Mouse (Mus musculus) forebrain, embryonic 14.5 days (tissue): ENCODE measurements around the gene Entpd3. TPM values are rescaled to one million over a fixed set of nuclear protein-coding genes. Genes with fewer than 3 reads are reported as not detected.

Source experiments
- ATAC-seq: fragments of 200-750 bp; cut with Nextera tagmentation; 2 replicates; pipeline ENCODE4 v1.8.0; 2017; ENCODE audit warnings: mild to moderate bottlenecking, moderate library complexity
- DNase-seq: peaks from one replicate; pipeline ENCODE4 v3.0.0-alpha.2; 2015; ENCODE audit warnings: low spot score
- H3K27ac ChIP-seq: fragments of 300-500 bp; sonication (generic); 2 replicates; pipeline ENCODE4 v1.5.1; 2014; ENCODE audit warnings: low read depth, mild to moderate bottlenecking, control low read depth, low read length, moderate library complexity
- H3K27me3 ChIP-seq: fragments of 300-500 bp; sonication (generic); replicated peaks from 2 replicates; pipeline ENCODE4 v1.6.1; 2014; ENCODE audit warnings: low read length, control low read depth, mixed read lengths; ENCODE audit not compliant: control insufficient read depth, insufficient read depth
- H3K36me3 ChIP-seq: fragments of 300-500 bp; sonication (generic); 2 replicates; pipeline ENCODE4 v1.6.1; 2014; ENCODE audit warnings: low read length, control low read depth; ENCODE audit not compliant: control insufficient read depth, insufficient read depth
- H3K4me1 ChIP-seq: fragments of 300-500 bp; sonication (generic); 2 replicates; pipeline ENCODE4 v1.6.1; 2014; ENCODE audit warnings: antibody characterized with exemption, low read length, control low read depth; ENCODE audit not compliant: control insufficient read depth, insufficient read depth
- H3K4me2 ChIP-seq: fragments of 300-500 bp; sonication (generic); 2 replicates; pipeline ENCODE4 v1.6.1; 2014; ENCODE audit warnings: mild to moderate bottlenecking, control low read depth, low read length
- H3K4me3 ChIP-seq: fragments of 300-500 bp; sonication (generic); 2 replicates; pipeline ENCODE4 v1.5.1; 2014; ENCODE audit warnings: low read depth, low read length, control low read depth
- H3K9ac ChIP-seq: fragments of 300-500 bp; sonication (generic); 2 replicates; pipeline ENCODE4 v1.6.1; 2014; ENCODE audit warnings: mild to moderate bottlenecking, low read length, control low read depth, moderate library complexity
- H3K9me3 ChIP-seq: fragments of 300-500 bp; sonication (generic); replicated peaks from 2 replicates; pipeline ENCODE4 v1.6.1; 2016; ENCODE audit warnings: low read length, control low read depth, mixed read lengths; ENCODE audit not compliant: control insufficient read depth
- WGBS: fragments of 180-500 bp; shearing (Covaris S2); extraction: QIAGEN DNeasy Blood & Tissue Kit; methylation state at CpG from one replicate; pipeline ENCODE4 v1.1.7; 2014; 5-methylcytosine and 5-hydroxymethylcytosine counted together
- polyA plus RNA-seq: library from polyadenylated mRNA; unstranded; fragments of >200 nt; fragmentation: Nextera tagmentation; extraction: Ambion mirVana; gene quantifications from 2 replicates; pipeline ENCODE4 v1.2.1, GENCODE M21; 2014

Gene Entpd3
- polyA plus RNA-seq: 1.1 and 1.5 TPM in 2 replicates

- H3K9me3 ChIP-seq: no peaks in the 10 kb centered on the region
- no peaks in the 10 kb centered on the region for H3K36me3 ChIP-seq
- WGBS: 2% methylated on average over 31 of the region's 31 CpGs
- H3K27me3 ChIP-seq: peaks cover 14% of the 10 kb centered on the region
- H3K4me1 ChIP-seq: no peaks in the 10 kb centered on the region
- H3K27ac ChIP-seq: no peak within 1 kb of the TSS
- H3K4me3 ChIP-seq: peak within 1 kb of the TSS; percentile 34
- DNase-seq: peak; percentile 29
- H3K9ac ChIP-seq: peak within 1 kb of the TSS; percentile 63
- H3K4me2 ChIP-seq: peak within 1 kb of the TSS; percentile 73
- peak; percentile 34; the same call in 1 of the 2 replicates for ATAC-seq
Observed at GRCm38 (mm10) chr9:120539662-120540251, at the start of gene Entpd3. TSS of gene Entpd3 (plus strand) at chr9:120539818.

- Histone ChIP-seq H3K4me1 (0 out of 2 replicates have a peak, but pooled peaks cover 7% of the 10 kb centered on the region), H3K4me2 (peak overlapping the region; percentile 79), H3K27me3 (no peaks in the 10 kb centered on the region), H3K4me3 (peak overlapping the region; percentile 100), H3K36me3 (peaks cover 26% of the 10 kb centered on the region), H3K9ac (no peak overlapping the region), H3K27ac (no peak overlapping the region), H3K9me3 (no peaks in the 10 kb centered on the region)
- DNase-seq (no peak), ATAC-seq (no peak)
- WGBS: 79% methylated on average over 3 of the region's 3 CpGs
Observed at GRCm38 (mm10) chr9:120491509-120491908, 48.1 kb upstream of the Entpd3 start.

- ATAC-seq (peak; percentile 30; the same call in 1 of the 2 replicates), DNase-seq (peak; percentile 27)
- H3K27ac ChIP-seq: peak within 1 kb of the TSS; percentile 93
- no peaks in the 10 kb centered on the region for H3K9me3 ChIP-seq
- H3K36me3 ChIP-seq: peaks cover 26% of the 10 kb centered on the region
- H3K27me3 ChIP-seq: no peaks in the 10 kb centered on the region
- 2% methylated on average over 19 of the region's 19 CpGs for WGBS
- H3K9ac ChIP-seq: peak within 1 kb of the TSS; percentile 100
- peak within 1 kb of the TSS; percentile 100 for H3K4me3 ChIP-seq
- 0 out of 2 replicates have a peak, but pooled peaks cover 7% of the 10 kb centered on the region for H3K4me1 ChIP-seq
- peak within 1 kb of the TSS; percentile 79 for H3K4me2 ChIP-seq
Observed at GRCm38 (mm10) chr9:120492010-120492399, 47.6 kb upstream of the Entpd3 start, which contains the start of gene Eif1b. TSS of gene Eif1b (plus strand) at chr9:120492232.

- peak overlapping the region; percentile 100 for H3K9ac ChIP-seq
- ATAC-seq: peak; percentile 86
Observed at GRCm38 (mm10) chr9:120492400-120493351, 46.9 kb upstream of the Entpd3 start.

GRCm38 (mm10) chr9:120493781-120494180, 45.8 kb upstream of the Entpd3 start:
- WGBS: 68% methylated on average over 12 of the region's 12 CpGs
- Histone ChIP-seq H3K27me3 (no peaks in the 10 kb centered on the region), H3K9me3 (no peaks in the 10 kb centered on the region), H3K4me1 (0 out of 2 replicates have a peak, but pooled peaks cover 7% of the 10 kb centered on the region), H3K27ac (peak overlapping the region; percentile 15; the same call in 1 of the 2 replicates), H3K9ac (peak overlapping the region; percentile 100), H3K36me3 (peaks cover 26% of the 10 kb centered on the region), H3K4me2 (peak overlapping the region; percentile 79), H3K4me3 (peak overlapping the region; percentile 100)
- no peak for ATAC-seq
- no peak for DNase-seq

More at GRCm38 (mm10) chr9:120492400-120493351, 46.9 kb upstream of the Entpd3 start:
- no peaks in the 10 kb centered on the region for H3K27me3 ChIP-seq
- no peaks in the 10 kb centered on the region for H3K9me3 ChIP-seq
- H3K4me1 ChIP-seq: 0 out of 2 replicates have a peak, but pooled peaks cover 7% of the 10 kb centered on the region
- H3K27ac ChIP-seq: peak overlapping the region; percentile 93
- 1% methylated on average over 93 of the region's 97 CpGs for WGBS
- DNase-seq: peak; percentile 91
- H3K4me3 ChIP-seq: peak overlapping the region; percentile 100
- peak overlapping the region; percentile 79 for H3K4me2 ChIP-seq
- peaks cover 26% of the 10 kb centered on the region for H3K36me3 ChIP-seq

- 5% methylated on average over 3 of the region's 3 CpGs for WGBS
- H3K36me3 ChIP-seq: peaks cover 26% of the 10 kb centered on the region
- DNase-seq: peak; percentile 86
- H3K9ac ChIP-seq: no peak overlapping the region
- peak; percentile 37; the same call in 1 of the 2 replicates for ATAC-seq
- no peak overlapping the region for H3K4me3 ChIP-seq
- H3K4me1 ChIP-seq: 0 out of 2 replicates have a peak, but pooled peaks cover 7% of the 10 kb centered on the region
- H3K4me2 ChIP-seq: no peak overlapping the region
- no peaks in the 10 kb centered on the region for H3K27me3 ChIP-seq
- H3K27ac ChIP-seq: no peak overlapping the region
- H3K9me3 ChIP-seq: no peaks in the 10 kb centered on the region
Observed at GRCm38 (mm10) chr9:120496691-120497090, 42.9 kb upstream of the Entpd3 start.

- DNase-seq: no peak
- no peak for ATAC-seq
- Histone ChIP-seq H3K9ac (no peak overlapping the region), H3K27ac (no peak overlapping the region), H3K4me1 (0 out of 2 replicates have a peak, but pooled peaks cover 7% of the 10 kb centered on the region), H3K4me3 (no peak overlapping the region), H3K36me3 (peaks cover 26% of the 10 kb centered on the region), H3K9me3 (no peaks in the 10 kb centered on the region), H3K4me2 (no peak overlapping the region), H3K27me3 (no peaks in the 10 kb centered on the region)
- WGBS: 80% methylated on average over 5 of the region's 5 CpGs
Observed at GRCm38 (mm10) chr9:120497983-120498382, 41.6 kb upstream of the Entpd3 start.

- ATAC-seq: peak; percentile 31; the same call in 1 of the 2 replicates
Observed at GRCm38 (mm10) chr9:120501191-120501902, 38.3 kb upstream of the Entpd3 start.

More at GRCm38 (mm10) chr9:120501191-120501902, 38.3 kb upstream of the Entpd3 start:
- H3K27me3 ChIP-seq: no peaks in the 10 kb centered on the region
- H3K4me1 ChIP-seq: no peaks in the 10 kb centered on the region
- H3K4me3 ChIP-seq: no peak overlapping the region
- H3K9me3 ChIP-seq: no peaks in the 10 kb centered on the region
- DNase-seq: no peak
- 36% methylated on average over 10 of the region's 10 CpGs for WGBS
- H3K9ac ChIP-seq: no peak overlapping the region
- peaks cover under 1% of the 10 kb centered on the region; the same call in 1 of the 2 replicates for H3K36me3 ChIP-seq
- no peak overlapping the region for H3K27ac ChIP-seq
- H3K4me2 ChIP-seq: no peak overlapping the region
